Mouse (Mus musculus): ENCODE measurements around the gene Sbds.

Gene Sbds

DNA sequence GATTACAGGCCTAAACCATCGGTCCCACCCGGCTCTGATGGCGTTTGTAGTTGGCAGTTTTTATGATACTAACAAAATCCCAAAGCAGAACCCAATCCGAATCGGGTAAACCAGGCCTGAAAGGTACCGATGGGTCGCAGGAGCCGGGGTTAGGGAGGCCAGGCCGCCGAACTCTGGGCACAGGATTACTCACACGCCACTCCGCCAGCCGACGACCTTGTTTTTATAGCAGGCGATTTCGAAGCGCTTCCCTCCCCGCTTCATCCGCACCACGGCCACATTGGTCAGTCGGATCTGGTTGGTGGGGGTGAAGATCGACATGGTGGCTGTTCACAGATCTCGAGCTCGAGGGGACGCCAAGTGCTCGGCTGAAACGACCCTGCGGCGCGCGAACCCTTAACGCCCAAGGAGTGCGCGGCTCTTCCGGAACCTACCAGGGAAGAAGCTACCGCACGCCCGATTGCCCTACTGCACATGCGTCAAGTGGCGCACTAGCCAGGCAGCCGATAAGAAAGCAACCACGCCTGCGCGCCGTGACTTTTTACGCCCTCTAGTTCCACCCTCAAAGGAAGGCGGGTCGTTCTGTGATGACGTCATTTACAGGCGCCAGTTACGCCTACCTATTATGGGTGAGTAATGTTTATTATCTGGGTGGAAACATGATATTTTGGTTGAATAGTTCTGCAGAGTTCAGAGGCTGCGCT is at the start of gene Sbds, which contains the start of gene Tyw1:
Gene Sbds, minus strand, starts transcription at position 514 of the 704 bp plus-strand sequence.
Gene Tyw1, plus strand, starts transcription at position 603 of the 704 bp plus-strand sequence.
- peak; percentile 94 for DNase-seq (ENCODE audit: low spot score)

DNA sequence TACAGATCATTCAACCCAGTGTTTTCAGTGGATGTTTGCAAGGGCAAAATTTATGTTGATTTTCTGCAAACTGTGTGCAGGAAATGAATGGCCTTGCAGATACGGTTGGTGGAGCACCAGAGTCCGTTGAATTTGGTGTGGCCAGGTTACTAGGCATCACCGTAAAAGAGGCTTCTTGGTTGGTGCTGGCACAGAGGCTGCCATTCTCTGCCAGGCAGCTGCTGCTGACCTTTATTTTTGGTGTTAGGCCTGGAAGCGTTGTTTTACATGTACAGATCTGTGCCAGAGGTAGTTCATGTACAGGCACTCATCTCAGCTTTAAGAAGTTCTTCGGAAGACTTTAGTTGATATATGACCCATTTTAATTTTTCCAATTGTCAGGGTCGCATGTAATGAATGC is 48.3 kb upstream of the Sbds start:
- no peak for DNase-seq (ENCODE audit: low spot score)

- no peak for DNase-seq (ENCODE audit: low spot score)
Observed at GRCm38 (mm10) chr5:130299526-130299925, 44.2 kb upstream of the Sbds start.

DNA sequence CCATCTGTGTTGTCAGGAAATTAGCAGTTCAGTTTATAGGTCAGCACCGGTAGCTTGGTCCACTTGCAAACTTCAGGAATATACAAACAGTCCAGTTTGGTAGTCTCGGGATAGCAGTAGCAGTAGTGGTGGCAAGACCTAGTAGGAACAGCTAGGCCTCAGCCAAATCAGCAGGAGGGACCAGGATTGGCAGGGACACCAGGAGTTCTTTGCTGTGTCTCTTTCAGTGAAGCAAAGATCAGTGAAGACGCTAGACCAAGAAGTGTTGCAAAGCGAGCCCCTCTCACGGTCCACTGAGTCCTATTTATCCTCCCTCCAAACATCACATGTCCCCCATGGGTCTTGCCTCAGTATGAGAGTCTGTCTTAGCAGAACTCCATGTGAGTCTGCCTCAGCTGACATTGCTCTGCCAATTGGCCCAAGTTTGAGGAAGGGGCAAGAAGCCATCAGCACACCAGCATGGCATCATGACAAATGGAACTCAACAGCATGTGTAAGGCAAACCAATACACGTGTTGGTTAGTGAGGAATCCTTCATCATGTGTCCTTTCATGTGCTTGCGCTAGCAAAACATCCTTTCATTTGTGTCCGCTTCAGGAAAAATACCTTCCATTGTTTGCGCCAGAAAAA is 43.6 kb upstream of the Sbds start:
- DNase-seq (ENCODE audit: low spot score): no peak

GRCm38 (mm10) chr5:130296071-130296470 is 40.7 kb upstream of the Sbds start:
- no peak for DNase-seq (ENCODE audit: low spot score)

- no peak for DNase-seq (ENCODE audit: low spot score)
Observed at GRCm38 (mm10) chr5:130294598-130294997, 39.3 kb upstream of the Sbds start.

DNA sequence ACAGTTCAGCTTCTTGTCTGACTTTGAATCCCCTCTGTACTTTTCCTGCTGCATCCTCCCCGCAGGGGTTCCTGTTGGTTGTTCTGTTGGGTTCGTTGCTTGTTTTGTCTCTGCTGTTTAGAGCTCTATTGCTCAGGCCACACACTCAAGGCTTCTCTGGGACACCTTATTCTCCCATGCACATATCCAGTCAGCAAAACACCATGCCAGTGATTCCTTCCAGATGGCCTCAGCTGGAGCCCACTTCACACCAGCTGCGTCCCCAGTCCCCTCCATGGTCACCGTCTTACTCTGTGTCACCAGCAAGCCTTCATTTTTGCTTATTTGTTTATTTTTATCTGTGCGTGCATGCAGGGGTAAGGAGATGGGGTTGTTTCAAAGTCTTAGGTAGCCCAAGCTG is 38.6 kb upstream of the Sbds start:
- no peak for DNase-seq (ENCODE audit: low spot score)

DNA sequence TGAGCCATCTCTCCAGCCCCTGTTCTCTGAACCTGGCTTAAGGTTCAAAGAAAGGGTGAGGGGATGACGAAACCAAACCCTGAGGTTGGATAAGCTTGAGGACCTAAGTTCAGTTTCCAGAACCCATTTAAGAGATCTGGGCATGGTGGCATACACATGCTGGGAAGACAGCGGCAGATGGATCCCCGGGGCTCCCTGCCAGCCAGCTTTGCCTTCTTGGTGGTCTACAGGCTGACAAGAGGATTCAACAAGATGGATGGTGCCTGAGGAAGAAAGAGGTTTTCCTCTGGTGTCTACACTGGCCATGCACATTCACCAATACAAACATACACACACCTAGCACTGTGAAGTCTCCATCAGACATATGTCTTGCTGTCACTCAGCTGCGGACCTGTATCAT is 37.6 kb upstream of the Sbds start:
- DNase-seq (ENCODE audit: low spot score): no peak

- no peak for DNase-seq (ENCODE audit: low spot score)
Observed at GRCm38 (mm10) chr5:130290775-130291174, 35.4 kb upstream of the Sbds start.

DNA sequence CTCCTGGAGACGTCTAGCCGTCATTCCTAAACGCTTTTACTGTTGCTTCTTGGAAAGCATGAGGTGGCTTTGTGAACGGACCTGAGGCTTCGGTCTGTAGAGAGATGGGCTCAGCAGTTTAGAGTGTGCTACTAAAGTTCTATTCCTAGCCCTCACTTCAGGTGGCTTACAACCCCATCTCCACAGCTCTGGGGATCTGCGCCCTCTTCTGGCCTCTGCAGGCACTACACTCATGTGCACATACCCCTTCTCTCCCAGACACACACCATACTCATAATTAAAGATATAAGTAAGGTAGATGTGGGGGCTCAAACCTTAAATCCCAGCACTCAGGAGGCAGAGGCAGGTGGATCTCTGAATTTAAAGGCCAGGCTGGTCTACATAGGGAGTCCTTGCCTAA is 34.9 kb upstream of the Sbds start:
- DNase-seq (ENCODE audit: low spot score): no peak

DNA sequence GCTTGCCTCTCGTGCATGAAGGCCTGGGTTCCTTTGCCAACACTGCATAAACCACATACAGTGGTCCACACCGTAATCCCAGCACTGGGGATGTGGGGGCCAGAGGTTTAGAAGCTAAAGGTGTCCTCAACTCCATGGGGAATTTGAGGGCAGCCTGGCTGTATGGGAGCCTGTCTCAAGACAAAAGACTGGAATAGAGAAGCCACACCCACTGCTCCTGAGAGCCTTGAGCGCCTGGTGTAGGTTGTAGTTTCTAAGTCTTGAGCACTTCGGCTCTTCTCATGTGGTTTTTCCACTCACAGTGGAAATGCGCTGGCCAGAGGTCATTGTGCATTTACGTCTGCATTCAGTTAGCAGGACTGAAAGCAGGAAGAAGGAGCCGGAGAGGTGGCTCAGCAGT is 32.8 kb upstream of the Sbds start:
- no peak for DNase-seq (ENCODE audit: low spot score)

- DNase-seq (ENCODE audit: low spot score): no peak
Observed at GRCm38 (mm10) chr5:130283079-130283732, 27.9 kb upstream of the Sbds start.

GRCm38 (mm10) chr5:130278011-130278472 is 22.7 kb upstream of the Sbds start:
- no peak for DNase-seq (ENCODE audit: low spot score)

DNA sequence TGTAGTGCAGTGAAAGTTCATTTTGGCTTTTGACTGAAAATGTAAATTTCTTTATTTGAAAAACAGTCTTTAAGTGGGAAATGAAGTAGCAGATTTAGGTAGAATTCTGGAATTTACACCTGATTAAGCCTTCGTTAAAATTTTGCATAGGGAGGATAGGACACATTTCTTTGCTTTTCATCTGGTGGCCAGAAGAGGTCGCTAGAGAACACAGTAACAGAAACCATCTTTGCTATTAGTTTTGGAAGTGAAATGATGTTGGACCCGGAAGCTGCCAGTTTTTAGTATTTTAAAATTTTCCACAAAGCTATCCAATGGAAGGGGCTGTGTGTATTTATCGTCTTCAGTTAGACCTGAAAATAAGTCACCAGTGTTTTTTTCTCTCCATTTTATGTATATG is 20.2 kb upstream of the Sbds start:
- DNase-seq (ENCODE audit: low spot score): peak; percentile 28

DNA sequence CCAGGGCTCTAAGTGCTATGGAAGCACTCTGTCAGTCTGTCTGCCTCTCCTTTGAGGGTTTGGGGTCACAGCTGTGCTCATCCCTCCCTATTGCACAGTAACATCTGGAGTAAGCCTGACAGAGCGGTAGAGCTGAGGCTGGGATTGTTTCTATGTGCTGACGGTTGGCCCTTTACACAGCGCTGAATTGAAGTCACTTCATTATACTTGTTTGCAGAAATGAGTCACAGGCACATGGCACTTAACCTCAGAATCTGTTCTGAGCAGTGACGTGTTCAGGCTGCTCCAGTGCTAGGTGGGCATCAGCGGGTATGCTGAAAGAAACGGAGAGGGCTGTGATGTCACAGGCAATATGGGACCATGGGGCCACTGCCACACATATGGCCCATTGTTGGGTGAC is 17.7 kb upstream of the Sbds start:
- DNase-seq (ENCODE audit: low spot score): no peak

DNA sequence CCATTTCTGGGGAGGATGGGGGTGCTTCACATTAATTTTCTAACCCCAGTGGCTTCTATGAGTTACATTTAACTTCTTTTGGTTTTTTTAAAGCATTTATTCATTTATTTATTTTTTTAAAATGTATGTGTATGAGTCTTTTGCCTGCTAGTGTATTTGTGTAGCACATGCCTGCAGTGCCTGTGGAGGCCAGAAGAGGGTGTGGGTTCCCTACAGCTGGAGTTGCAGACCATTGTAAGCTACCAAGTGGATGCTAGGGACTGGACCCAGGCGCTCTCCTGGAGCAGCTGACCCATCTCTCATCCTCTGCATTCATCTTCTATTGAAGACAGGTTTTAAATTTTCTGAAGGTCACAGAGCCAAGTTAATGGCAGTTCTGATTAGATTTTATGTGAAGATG is 17.0 kb upstream of the Sbds start:
- DNase-seq (ENCODE audit: low spot score): no peak

- no peak for DNase-seq (ENCODE audit: low spot score)
Observed at GRCm38 (mm10) chr5:130268976-130269375, 13.6 kb upstream of the Sbds start.

DNA sequence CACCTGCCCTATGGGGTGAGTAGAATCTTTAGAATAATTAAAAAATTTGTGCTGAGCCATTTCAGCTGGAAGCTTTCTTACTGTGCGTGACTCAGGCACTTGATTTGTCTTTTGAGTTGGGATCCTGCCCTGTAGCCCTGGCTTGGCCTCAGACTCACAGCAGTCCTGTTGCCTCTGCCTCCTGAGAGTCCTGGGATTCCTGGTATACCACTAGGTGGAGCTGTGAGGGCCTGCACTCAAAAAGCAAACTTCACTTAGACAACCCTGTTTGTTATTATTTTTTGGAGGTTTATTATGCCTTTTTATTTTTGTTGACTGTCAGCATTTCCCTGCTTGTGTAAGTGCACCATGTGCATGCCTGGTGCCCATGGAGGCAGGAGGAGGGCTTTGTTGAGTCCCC is 12.0 kb upstream of the Sbds start:
- DNase-seq (ENCODE audit: low spot score): peak; percentile 20

DNA sequence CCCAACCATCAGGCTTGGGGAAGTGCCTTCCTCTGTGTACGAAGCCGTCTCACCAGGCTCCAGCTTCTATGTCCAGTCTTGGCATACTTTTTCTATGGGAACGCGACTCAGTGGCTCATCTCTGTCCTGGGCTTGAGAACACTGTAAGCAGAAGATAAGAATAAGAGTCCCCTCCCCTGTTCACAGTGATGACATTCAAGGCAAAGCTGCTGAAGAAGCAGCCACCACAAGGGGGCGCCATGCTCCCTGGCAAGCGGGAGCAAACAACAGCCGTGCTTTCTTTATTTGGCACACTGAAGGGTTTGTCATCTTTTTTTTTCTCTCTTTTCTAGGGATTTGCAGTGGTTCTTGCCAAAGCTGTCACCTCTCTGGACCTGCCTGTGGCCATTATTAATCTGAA is 11.3 kb upstream of the Sbds start:
- DNase-seq (ENCODE audit: low spot score): no peak

DNA sequence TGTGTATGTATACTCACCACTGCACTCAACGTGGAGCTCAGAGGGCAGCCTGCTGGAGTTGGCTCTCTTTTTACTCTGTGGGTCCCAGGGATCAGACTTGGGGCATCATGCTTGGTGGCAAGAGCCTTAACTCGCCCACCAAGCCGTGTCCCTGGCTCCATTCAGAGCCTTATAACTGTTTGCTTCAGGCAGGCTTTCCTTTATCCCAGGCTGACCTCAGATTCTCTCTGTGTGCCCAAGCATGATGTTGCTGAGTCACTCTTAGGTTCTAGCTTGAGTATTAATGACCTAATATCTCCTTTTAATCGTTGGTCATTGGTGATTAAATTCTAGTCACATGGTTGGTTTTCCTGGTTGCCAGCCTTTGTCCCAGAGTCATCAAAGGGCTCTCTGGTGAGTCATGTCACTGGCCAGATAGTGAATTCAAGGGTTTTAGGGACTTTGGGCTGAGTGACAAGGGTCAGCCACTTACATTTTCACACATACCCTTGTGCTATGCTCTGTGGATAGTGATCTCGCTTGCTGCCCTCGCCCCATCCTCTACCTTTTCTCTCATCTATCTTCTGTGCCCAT is 9.2 kb upstream of the Sbds start:
- no peak for DNase-seq (ENCODE audit: low spot score)

DNA sequence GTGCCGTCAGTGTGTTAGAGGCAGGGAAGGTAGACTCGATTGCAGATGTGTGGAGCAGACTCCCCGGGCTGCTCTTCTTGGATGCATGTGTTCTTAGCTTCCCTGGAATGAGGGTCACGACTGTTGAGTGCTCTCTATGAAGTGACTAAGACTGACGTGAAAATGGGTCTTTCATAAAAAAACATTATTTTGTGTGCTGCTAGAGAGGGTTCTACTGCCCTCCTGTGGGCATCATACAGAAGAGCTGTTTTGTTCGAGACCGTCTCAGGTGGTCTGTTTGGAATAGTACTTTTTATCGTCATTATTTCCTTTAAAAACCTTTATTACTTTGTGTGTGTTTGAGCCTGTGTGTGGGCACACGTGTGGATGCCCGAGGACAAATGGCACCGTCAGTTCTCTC is 8.1 kb upstream of the Sbds start:
- DNase-seq (ENCODE audit: low spot score): no peak

- DNase-seq (ENCODE audit: low spot score): no peak
Observed at GRCm38 (mm10) chr5:130257303-130257702, 2.0 kb upstream of the Sbds start.
